In genomic region chr4:100503337-100503736, GRCm38 (mm10) we compare ENCODE assay signal across 30 mouse cellular contexts. TPM values are rescaled to one million over a fixed set of nuclear protein-coding genes. Genes with fewer than 3 reads are reported as not detected.
DNase-seq lines count a peak whose midpoint lies in the region; ATAC-seq lines count a peak whose summit lies in the region.
"Had no signal": no experiment of that assay in that cellular context is flagged by ENCODE, and none has a peak within 500 bp of the region (broad histone marks: within the 10 kb centered on the region; RNA-seq: fewer than 3 reads in every experiment).

No protein-coding gene starts in this region.

- DNase-seq in heart, adult 11 months, result peak; percentile 63
- no peak for DNase-seq in heart, postnatal 36 days
- peak; percentile 43 for DNase-seq in 416B (ENCODE audit: low read depth)
- no peak for DNase-seq in gastrocnemius, postnatal 14 days
- DNase-seq: adrenal gland, postnatal 10 days; adrenal gland, postnatal 36 days; B cell, adult 2 months; cerebellum, adult 18-20 months; cerebellum, adult 9-10 months; cerebellum, postnatal 14 days; forebrain, postnatal 0 days; gastrocnemius, postnatal 36 days; heart, adult 18-20 months; heart, postnatal 10 days; heart, postnatal 4 days had no signal

- peak; percentile 87 to 88 for ATAC-seq in hematopoietic stem cell, adult 5-6 weeks (replicated peaks in 1 of 2; ENCODE audit: insufficient read depth in 1 of 2, low FRiP score in 2 of 2, low TSS enrichment in 1 of 2, low read depth in 1 of 2, poor library complexity in 2 of 2, severe bottlenecking in 2 of 2)
- no peak for ATAC-seq in kidney, embryonic 15.5 days (replicated peaks; ENCODE audit: low FRiP score)
- ATAC-seq: forebrain, embryonic 14.5 days; forebrain, postnatal 0 days; intestine, embryonic 15.5 days; Patski had no signal

- H3K4me2 ChIP-seq in kidney, embryonic 15.5 days, result no peak overlapping the region
- H3K4me2 ChIP-seq: embryonic facial prominence, embryonic 12.5 days; embryonic facial prominence, embryonic 15.5 days; heart, embryonic 12.5 days; heart, embryonic 15.5 days; hindbrain, embryonic 12.5 days; hindbrain, embryonic 15.5 days; intestine, embryonic 15.5 days had no signal

- no peaks in the 10 kb centered on the region for H3K4me1 ChIP-seq in kidney, embryonic 15.5 days
- H3K4me1 ChIP-seq: embryonic facial prominence, embryonic 12.5 days; embryonic facial prominence, embryonic 15.5 days; heart, embryonic 12.5 days; heart, embryonic 15.5 days; hindbrain, embryonic 12.5 days; hindbrain, embryonic 15.5 days; intestine, embryonic 15.5 days had no signal

- no peak overlapping the region for H3K27ac ChIP-seq in kidney, embryonic 15.5 days
- H3K27ac ChIP-seq: embryonic facial prominence, embryonic 12.5 days; embryonic facial prominence, embryonic 15.5 days; heart, embryonic 15.5 days; hindbrain, embryonic 12.5 days; hindbrain, embryonic 15.5 days; intestine, embryonic 15.5 days had no signal

- no peaks in the 10 kb centered on the region for H3K36me3 ChIP-seq in kidney, embryonic 15.5 days
- H3K36me3 ChIP-seq: embryonic facial prominence, embryonic 12.5 days; embryonic facial prominence, embryonic 15.5 days; G1E; heart, embryonic 12.5 days; heart, embryonic 15.5 days; hindbrain, embryonic 12.5 days; hindbrain, embryonic 15.5 days; intestine, embryonic 15.5 days had no signal

- no peaks in the 10 kb centered on the region for H3K9me3 ChIP-seq in kidney, embryonic 15.5 days (replicated peaks)
- H3K9me3 ChIP-seq: embryonic facial prominence, embryonic 12.5 days; embryonic facial prominence, embryonic 15.5 days; heart, embryonic 12.5 days; heart, embryonic 15.5 days; hindbrain, embryonic 15.5 days; intestine, embryonic 15.5 days had no signal

- H3K27me3 ChIP-seq in kidney, embryonic 15.5 days, result no peaks in the 10 kb centered on the region
- H3K27me3 ChIP-seq: CH12.LX; embryonic facial prominence, embryonic 12.5 days; embryonic facial prominence, embryonic 15.5 days; heart, embryonic 12.5 days; heart, embryonic 15.5 days; hindbrain, embryonic 12.5 days; hindbrain, embryonic 15.5 days; intestine, embryonic 15.5 days; Patski had no signal

- no peak overlapping the region for H3K4me3 ChIP-seq in kidney, embryonic 15.5 days (replicated peaks)
- H3K4me3 ChIP-seq: embryonic facial prominence, embryonic 12.5 days; embryonic facial prominence, embryonic 15.5 days; heart, embryonic 12.5 days; heart, embryonic 15.5 days; hindbrain, embryonic 12.5 days; hindbrain, embryonic 15.5 days; intestine, embryonic 15.5 days had no signal

- 83% methylated on average over 2 of the region's 2 CpGs for WGBS in kidney, embryonic 15.5 days

- H3K9ac ChIP-seq in kidney, embryonic 15.5 days, result no peak overlapping the region
- H3K9ac ChIP-seq: embryonic facial prominence, embryonic 12.5 days; embryonic facial prominence, embryonic 15.5 days; forebrain, postnatal 0 days; heart, embryonic 12.5 days; heart, embryonic 15.5 days; hindbrain, embryonic 12.5 days; hindbrain, embryonic 15.5 days; intestine, embryonic 15.5 days had no signal

- intact Hi-C loops in heart, postnatal 36 days (cut with DNase I), result no loop called here
- intact Hi-C loops in gastrocnemius, postnatal 14 days (cut with DNase I; ENCODE audit: low total_unique reads), result no loop called here

RNA-seq across cellular contexts. Expression of gene Ube2u, which starts 24.7 kb away (rescaled TPM):
- total RNA-seq in heart, postnatal 36 days (2021), result not detected
- total RNA-seq in hematopoietic stem cell, adult 5-6 weeks (2017), result not detected in 2 replicates
- total RNA-seq in gastrocnemius, postnatal 14 days (2021), result not detected
- polyA plus RNA-seq in kidney, embryonic 15.5 days (2015; fragmentation: Nextera tagmentation; extraction: Ambion mirVana), result 0.68 and 1.8 TPM in 2 replicates
- total RNA-seq: adrenal gland, adult 18-20 months; adrenal gland, postnatal 10 days; CH12.LX; forebrain, postnatal 0 days; G1E; gastrocnemius, adult 8-10 months; gastrocnemius, postnatal 36 days; heart, adult 18-20 months; heart, postnatal 10 days had no signal
- polyA plus RNA-seq: G1E, Patski had no signal

Comparison
In these comparisons a context has a peak if more than half of its experiments do, and no peak if none do; other contexts are left out.
1. DNase-seq: peak in heart, adult 11 months (single experiment) and 416B (single experiment); none in heart, postnatal 36 days (0 of 2) and gastrocnemius, postnatal 14 days (single experiment).